Mouse (Mus musculus): ENCODE data around the gene Robo2. TPM values are rescaled to one million over a fixed set of nuclear protein-coding genes. Genes with fewer than 3 reads are reported as not detected.

Robo2 gene
- polyA plus RNA-seq, 1 experiment from 2014 or later = 42.4 TPM

DNA sequence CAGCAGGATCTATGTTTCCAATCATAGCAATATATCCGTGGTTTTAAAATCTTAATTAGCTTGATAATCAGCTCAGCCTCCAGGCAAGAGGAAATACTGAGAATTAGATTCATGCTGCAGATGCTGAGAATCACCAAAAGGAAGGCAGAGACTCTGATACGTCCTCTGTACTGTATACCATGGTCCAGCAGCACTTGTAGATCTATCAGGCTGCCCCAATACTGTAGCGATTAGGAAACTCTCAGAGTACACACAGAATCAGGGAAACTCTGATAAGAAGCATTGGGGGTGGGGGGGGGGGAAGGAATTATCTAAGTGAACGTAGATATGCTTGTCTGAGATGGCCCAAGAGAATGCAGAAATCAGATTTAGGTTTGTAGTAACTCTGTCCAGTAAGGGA, 496.7 kb downstream of the Robo2 start:
- Histone ChIP-seq H3K27me3 (ENCODE audit: control insufficient read depth, insufficient read depth, low read length) (no peaks in the 10 kb centered on the region), H3K4me2 (replicated peaks; ENCODE audit: low read depth, low read length) (no peak overlapping the region), H3K36me3 (ENCODE audit: control insufficient read depth, insufficient read depth, low read length) (no peaks in the 10 kb centered on the region), H3K4me1 (ENCODE audit: control insufficient read depth, insufficient read depth, low read length) (no peaks in the 10 kb centered on the region), H3K4me3 (ENCODE audit: low read depth, low read length) (no peak overlapping the region), H3K27ac (ENCODE audit: low read length) (no peak overlapping the region), H3K9me3 (ENCODE audit: control insufficient read depth, low read depth, low read length) (no peaks in the 10 kb centered on the region), H3K9ac (replicated peaks; ENCODE audit: low read depth, low read length) (no peak overlapping the region)
- ATAC-seq (ENCODE audit: insufficient number of reproducible peaks, insufficient read depth, low FRiP score, low read depth) = no peak
- WGBS = 56% methylated on average over 4 of the region's 4 CpGs

DNA sequence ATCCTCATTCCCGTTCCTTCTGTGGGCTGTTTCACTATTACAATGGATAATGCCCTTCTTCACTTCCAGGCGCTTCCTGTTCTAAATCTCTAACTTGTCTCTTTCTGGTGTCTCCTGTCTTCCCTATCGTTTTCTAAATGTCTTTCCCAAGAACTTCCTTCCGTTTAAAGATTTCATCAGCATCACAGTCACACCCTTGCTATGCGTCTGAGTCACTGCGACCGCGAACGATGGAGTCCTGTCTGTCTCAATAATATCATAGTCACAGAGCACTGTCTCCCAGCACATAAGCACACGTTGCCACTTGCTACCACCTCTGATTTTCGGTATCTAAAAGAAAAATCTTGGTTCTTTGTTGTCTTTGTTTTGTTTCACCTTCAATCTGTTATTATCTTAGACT, 503.1 kb downstream of the Robo2 start:
- ATAC-seq (ENCODE audit: insufficient number of reproducible peaks, insufficient read depth, low FRiP score, low read depth) = no peak
- no peaks in the 10 kb centered on the region for H3K4me1 ChIP-seq (ENCODE audit: control insufficient read depth, insufficient read depth, low read length)
- WGBS = 85% methylated on average over 11 of the region's 11 CpGs
- H3K9ac ChIP-seq (replicated peaks; ENCODE audit: low read depth, low read length) = no peak overlapping the region
- H3K27me3 ChIP-seq (ENCODE audit: control insufficient read depth, insufficient read depth, low read length) = no peaks in the 10 kb centered on the region
- H3K36me3 ChIP-seq (ENCODE audit: control insufficient read depth, insufficient read depth, low read length) = no peaks in the 10 kb centered on the region
- H3K9me3 ChIP-seq (ENCODE audit: control insufficient read depth, low read depth, low read length) = no peaks in the 10 kb centered on the region
- no peak overlapping the region for H3K4me2 ChIP-seq (replicated peaks; ENCODE audit: low read depth, low read length)
- no peak overlapping the region for H3K27ac ChIP-seq (ENCODE audit: low read length)
- H3K4me3 ChIP-seq (ENCODE audit: low read depth, low read length) = no peak overlapping the region

DNA sequence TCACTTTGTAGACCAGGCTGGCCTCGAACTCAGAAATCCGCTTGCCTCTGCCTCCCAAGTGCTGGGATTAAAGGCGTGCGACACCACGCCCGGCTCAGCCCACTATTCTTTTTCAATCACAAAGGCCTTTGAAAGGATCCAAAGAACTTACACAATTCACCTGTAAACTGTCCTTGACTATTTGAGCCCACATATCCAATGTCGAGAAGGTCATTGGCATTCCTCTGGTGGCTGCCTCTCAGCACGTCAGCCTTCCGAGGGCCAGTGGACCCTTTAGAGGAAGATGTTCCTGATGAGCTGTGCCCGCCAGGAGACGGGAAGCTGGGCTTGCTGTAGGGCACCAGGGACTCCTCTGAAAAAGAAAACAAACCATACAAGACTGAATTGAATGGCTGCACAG, 514.8 kb downstream of the Robo2 start:
- 90% methylated on average over 11 of the region's 11 CpGs for WGBS
- Histone ChIP-seq H3K9me3 (ENCODE audit: control insufficient read depth, low read depth, low read length) (no peaks in the 10 kb centered on the region), H3K4me1 (ENCODE audit: control insufficient read depth, insufficient read depth, low read length) (no peaks in the 10 kb centered on the region), H3K4me3 (ENCODE audit: low read depth, low read length) (no peak overlapping the region), H3K27ac (ENCODE audit: low read length) (no peak overlapping the region), H3K36me3 (ENCODE audit: control insufficient read depth, insufficient read depth, low read length) (no peaks in the 10 kb centered on the region), H3K9ac (replicated peaks; ENCODE audit: low read depth, low read length) (no peak overlapping the region), H3K27me3 (ENCODE audit: control insufficient read depth, insufficient read depth, low read length) (no peaks in the 10 kb centered on the region), H3K4me2 (replicated peaks; ENCODE audit: low read depth, low read length) (no peak overlapping the region)
- ATAC-seq (ENCODE audit: insufficient number of reproducible peaks, insufficient read depth, low FRiP score, low read depth) = no peak

DNA sequence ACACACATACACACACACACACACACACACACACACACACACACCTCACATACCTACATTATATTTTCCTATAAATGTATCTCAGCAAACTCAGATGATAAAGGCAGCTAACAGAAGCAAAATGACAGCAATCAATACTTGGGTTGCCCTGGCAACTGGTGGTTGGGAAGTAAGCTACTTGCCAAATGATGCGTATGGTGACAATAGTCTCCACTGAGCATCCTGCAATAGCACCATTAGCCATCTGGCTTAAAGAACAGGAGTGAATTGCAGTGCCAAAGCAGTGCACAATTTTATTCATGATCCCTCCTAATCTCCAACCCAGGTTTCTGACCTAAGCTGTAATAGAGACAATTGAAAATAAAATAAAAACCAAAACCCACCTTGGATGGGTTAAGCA, 529.7 kb downstream of the Robo2 start:
- Histone ChIP-seq H3K27ac (ENCODE audit: low read length) (no peak overlapping the region), H3K27me3 (ENCODE audit: control insufficient read depth, insufficient read depth, low read length) (no peaks in the 10 kb centered on the region), H3K4me2 (replicated peaks; ENCODE audit: low read depth, low read length) (no peak overlapping the region), H3K4me1 (ENCODE audit: control insufficient read depth, insufficient read depth, low read length) (no peaks in the 10 kb centered on the region), H3K4me3 (ENCODE audit: low read depth, low read length) (no peak overlapping the region), H3K36me3 (ENCODE audit: control insufficient read depth, insufficient read depth, low read length) (no peaks in the 10 kb centered on the region), H3K9me3 (ENCODE audit: control insufficient read depth, low read depth, low read length) (no peaks in the 10 kb centered on the region), H3K9ac (replicated peaks; ENCODE audit: low read depth, low read length) (no peak overlapping the region)
- 88% methylated on average over 1 of the region's 1 CpGs for WGBS
- ATAC-seq (ENCODE audit: insufficient number of reproducible peaks, insufficient read depth, low FRiP score, low read depth) = no peak

DNA sequence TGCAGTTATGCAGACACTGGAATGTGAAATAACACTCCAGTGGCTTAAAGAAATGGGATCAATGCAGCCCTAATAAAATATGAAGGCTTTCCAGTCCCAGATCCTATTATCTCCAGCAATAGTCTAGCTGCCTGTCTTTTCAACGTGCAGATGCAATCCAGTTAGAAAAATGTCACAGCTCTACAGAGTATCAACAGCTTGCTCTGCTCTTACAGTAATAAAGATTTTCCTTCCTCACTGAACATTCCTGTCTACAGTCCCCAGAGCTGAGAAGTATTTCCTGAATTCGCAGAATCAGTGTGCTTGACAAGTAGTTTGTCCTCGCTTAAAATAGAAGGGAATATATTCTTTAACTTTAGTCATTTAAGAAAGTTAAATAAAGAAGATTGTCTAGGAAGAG, 533.7 kb downstream of the Robo2 start:
- 46% methylated on average over 3 of the region's 3 CpGs for WGBS
- no peaks in the 10 kb centered on the region for H3K9me3 ChIP-seq (ENCODE audit: control insufficient read depth, low read depth, low read length)

DNA sequence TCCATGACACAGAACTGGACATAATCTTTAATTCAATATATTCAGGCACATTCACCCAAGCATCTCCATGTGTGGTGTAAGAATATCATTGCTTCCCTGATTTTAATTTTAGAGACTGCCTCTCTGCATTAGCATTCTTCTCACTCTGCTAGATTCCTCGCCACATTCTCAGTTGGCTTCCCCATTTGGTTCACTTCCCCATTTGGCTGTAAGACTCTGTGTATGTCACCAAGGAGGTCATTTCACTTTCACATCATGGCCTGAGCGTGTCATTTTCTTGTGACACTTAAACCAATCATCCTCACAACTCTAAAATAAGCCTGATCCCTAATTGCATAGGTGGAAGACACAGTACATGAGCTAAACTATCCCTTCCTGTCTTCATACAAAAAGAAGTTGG, 536.6 kb downstream of the Robo2 start:
- no peak overlapping the region for H3K4me2 ChIP-seq (replicated peaks; ENCODE audit: low read depth, low read length)
- H3K27me3 ChIP-seq (ENCODE audit: control insufficient read depth, insufficient read depth, low read length) = no peaks in the 10 kb centered on the region
- no peak overlapping the region for H3K4me3 ChIP-seq (ENCODE audit: low read depth, low read length)
- H3K36me3 ChIP-seq (ENCODE audit: control insufficient read depth, insufficient read depth, low read length) = no peaks in the 10 kb centered on the region
- 77% methylated on average over 2 of the region's 2 CpGs for WGBS
- H3K9ac ChIP-seq (replicated peaks; ENCODE audit: low read depth, low read length) = no peak overlapping the region
- no peaks in the 10 kb centered on the region for H3K4me1 ChIP-seq (ENCODE audit: control insufficient read depth, insufficient read depth, low read length)
- no peaks in the 10 kb centered on the region for H3K9me3 ChIP-seq (ENCODE audit: control insufficient read depth, low read depth, low read length)
- no peak overlapping the region for H3K27ac ChIP-seq (ENCODE audit: low read length)
- no peak for ATAC-seq (ENCODE audit: insufficient number of reproducible peaks, insufficient read depth, low FRiP score, low read depth)

More for the DNA sequence above, 533.7 kb downstream of the Robo2 start:
- H3K9ac ChIP-seq (replicated peaks; ENCODE audit: low read depth, low read length) = no peak overlapping the region
- no peaks in the 10 kb centered on the region for H3K27me3 ChIP-seq (ENCODE audit: control insufficient read depth, insufficient read depth, low read length)
- H3K4me2 ChIP-seq (replicated peaks; ENCODE audit: low read depth, low read length) = no peak overlapping the region
- ATAC-seq (ENCODE audit: insufficient number of reproducible peaks, insufficient read depth, low FRiP score, low read depth) = no peak
- H3K4me3 ChIP-seq (ENCODE audit: low read depth, low read length) = no peak overlapping the region
- H3K4me1 ChIP-seq (ENCODE audit: control insufficient read depth, insufficient read depth, low read length) = no peaks in the 10 kb centered on the region
- no peak overlapping the region for H3K27ac ChIP-seq (ENCODE audit: low read length)
- no peaks in the 10 kb centered on the region for H3K36me3 ChIP-seq (ENCODE audit: control insufficient read depth, insufficient read depth, low read length)

DNA sequence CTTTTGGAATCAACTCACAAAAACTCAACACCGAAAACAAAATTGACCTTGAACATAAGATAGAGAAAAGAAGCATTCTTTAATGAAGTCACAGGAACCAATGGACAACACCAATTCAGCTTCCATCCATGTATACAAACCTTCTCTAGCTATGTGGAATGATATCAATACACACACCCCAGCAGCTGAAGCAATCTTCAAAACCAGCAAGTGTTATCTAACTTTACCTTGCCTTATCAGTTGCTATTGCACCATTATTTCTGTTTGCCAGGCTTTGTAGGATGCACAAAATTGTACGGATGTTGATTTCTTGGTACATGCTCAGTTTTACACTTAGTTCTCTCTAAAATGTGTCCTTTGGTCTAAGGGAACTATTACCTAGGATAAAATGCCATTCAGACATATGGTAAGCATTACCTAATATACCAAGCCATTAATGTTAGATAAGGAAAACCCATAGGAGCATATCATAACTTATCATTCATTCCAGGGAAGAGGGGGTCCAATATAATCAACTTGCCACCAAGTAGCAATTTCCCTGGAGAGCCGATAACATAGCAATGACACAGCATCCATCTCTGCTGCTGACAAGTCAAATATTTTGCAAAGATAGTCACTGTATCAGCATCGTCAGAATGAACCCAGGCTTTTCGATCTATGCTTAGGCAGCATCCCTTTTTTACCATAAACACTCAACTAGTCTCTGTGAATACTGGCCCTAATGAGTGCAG, 537.6 kb downstream of the Robo2 start:
- Histone ChIP-seq H3K4me2 (replicated peaks; ENCODE audit: low read depth, low read length) (no peak overlapping the region), H3K4me3 (ENCODE audit: low read depth, low read length) (no peak overlapping the region), H3K9ac (replicated peaks; ENCODE audit: low read depth, low read length) (no peak overlapping the region), H3K27ac (ENCODE audit: low read length) (no peak overlapping the region), H3K4me1 (ENCODE audit: control insufficient read depth, insufficient read depth, low read length) (no peaks in the 10 kb centered on the region), H3K9me3 (ENCODE audit: control insufficient read depth, low read depth, low read length) (no peaks in the 10 kb centered on the region), H3K27me3 (ENCODE audit: control insufficient read depth, insufficient read depth, low read length) (no peaks in the 10 kb centered on the region), H3K36me3 (ENCODE audit: control insufficient read depth, insufficient read depth, low read length) (no peaks in the 10 kb centered on the region)
- WGBS = 81% methylated on average over 5 of the region's 5 CpGs
- no peak for ATAC-seq (ENCODE audit: insufficient number of reproducible peaks, insufficient read depth, low FRiP score, low read depth)

DNA sequence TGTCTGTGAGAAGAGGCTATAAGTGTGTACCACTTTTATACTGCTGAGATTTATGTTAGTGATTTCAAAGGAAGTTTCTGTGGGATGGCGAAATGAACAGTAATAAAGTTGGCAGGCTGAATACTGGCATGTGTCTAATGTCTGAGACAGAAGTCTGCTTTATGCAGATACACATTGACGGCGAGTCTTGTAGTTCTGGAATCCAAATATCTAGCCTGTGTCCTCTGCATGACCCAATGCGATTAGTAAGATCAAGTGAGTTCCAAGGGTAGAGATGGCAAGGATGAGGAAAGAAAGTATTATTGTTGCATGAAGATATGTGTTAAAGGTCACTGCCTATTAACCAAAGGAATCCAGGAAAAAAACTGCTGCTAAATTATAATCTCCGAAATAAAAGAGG, 541.3 kb downstream of the Robo2 start:
- no peak overlapping the region for H3K4me2 ChIP-seq (replicated peaks; ENCODE audit: low read depth, low read length)
- no peaks in the 10 kb centered on the region for H3K27me3 ChIP-seq (ENCODE audit: control insufficient read depth, insufficient read depth, low read length)
- no peak overlapping the region for H3K4me3 ChIP-seq (ENCODE audit: low read depth, low read length)
- H3K27ac ChIP-seq (ENCODE audit: low read length) = no peak overlapping the region
- no peaks in the 10 kb centered on the region for H3K4me1 ChIP-seq (ENCODE audit: control insufficient read depth, insufficient read depth, low read length)
- H3K9ac ChIP-seq (replicated peaks; ENCODE audit: low read depth, low read length) = no peak overlapping the region
- H3K36me3 ChIP-seq (ENCODE audit: control insufficient read depth, insufficient read depth, low read length) = no peaks in the 10 kb centered on the region
- 42% methylated on average over 5 of the region's 5 CpGs for WGBS
- no peaks in the 10 kb centered on the region for H3K9me3 ChIP-seq (ENCODE audit: control insufficient read depth, low read depth, low read length)
- ATAC-seq (ENCODE audit: insufficient number of reproducible peaks, insufficient read depth, low FRiP score, low read depth) = 0 out of 2 replicates have a peak, but pooled peaks have one; percentile 46

All from stomach, embryonic 14.5 days (tissue).